Mouse (Mus musculus) retina, postnatal 1 day (tissue): ENCODE data around the gene Serpina9.

Source experiments
- DNase-seq: peaks from one replicate; pipeline ENCODE4 v3.0.0-alpha.2; 2012

The Serpina9 gene

DNA sequence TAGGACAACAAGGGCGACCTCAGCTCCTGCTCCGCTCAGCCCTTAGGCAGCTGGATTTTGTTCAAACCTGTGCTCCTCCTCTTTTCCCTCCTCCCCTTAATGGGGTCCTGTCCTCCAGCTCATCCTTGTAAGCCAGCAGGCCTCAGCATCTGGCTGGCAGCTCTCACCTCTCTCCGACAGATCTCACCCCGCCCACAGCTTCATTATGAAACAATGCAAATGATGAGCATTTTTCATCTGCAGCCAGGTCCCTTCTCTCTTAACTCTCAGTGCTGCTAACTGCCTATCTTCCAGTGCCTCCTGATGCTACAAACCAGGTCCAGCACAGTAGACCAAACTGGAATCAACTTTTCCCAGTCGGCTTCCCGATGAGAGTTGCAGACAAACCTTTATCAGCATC, at the start of gene Serpina9:
Gene Serpina9, minus strand, starts transcription at position 136 of the 400 bp plus-strand sequence.
- no peak for DNase-seq

DNA sequence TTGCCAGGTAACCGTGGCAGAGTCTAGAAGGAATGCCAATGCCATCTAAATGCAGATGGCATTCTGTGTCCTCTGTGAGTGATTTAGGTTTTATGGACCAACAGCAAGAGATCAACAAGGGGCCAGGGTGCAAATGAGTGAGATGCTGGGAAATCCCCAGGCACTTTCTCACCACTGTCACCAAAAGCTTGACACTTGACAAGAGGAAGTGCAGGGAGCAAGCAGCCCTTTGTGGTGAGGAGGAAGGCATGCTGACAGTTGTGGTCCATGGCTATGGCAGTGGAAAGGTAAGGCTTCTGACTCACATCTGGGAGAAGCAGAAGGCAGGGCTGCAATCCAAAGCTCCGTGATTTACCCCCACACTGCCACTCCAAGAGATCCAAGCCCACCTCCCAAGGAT, 48.3 kb upstream of the Serpina9 start:
- no peak for DNase-seq

DNA sequence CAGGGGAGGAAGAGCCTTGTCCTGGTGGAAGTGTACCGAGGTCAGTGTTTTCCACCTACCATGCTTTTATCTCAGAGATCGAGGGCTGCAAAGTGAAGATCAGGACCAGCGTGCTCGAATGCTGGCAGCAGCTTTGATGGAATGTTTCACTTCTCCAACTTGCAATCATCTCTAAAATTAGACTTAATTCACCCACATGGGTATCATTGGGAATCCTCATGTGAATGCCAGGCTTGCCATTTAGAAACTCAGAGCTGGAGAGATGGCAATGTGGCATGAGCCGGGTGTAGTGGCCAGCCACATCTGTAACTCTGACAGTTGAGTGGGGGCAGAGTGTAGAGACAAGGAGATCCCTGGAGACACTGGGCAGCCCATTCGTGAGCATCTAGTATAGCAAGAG, 46.6 kb upstream of the Serpina9 start:
- no peak for DNase-seq

DNA sequence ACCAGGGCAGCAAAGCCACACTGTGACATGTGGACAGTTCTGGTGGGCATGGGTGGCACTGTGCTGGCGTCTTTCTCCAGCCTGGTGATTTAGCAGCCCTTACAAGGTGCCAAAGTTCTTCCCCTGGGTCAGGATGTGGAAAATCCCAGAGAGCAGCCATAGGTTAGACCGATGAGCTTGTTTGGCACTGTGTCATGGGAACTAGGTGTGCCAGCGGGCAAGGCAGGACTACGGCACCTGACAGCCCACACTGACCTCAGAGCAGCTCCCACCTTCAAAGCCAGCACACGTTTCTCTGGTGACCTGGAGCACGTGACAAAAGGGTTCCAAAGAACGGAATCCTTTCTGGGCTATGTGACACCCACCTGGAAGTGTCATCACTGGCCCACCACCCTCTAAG, 44.0 kb upstream of the Serpina9 start:
- no peak for DNase-seq

DNA sequence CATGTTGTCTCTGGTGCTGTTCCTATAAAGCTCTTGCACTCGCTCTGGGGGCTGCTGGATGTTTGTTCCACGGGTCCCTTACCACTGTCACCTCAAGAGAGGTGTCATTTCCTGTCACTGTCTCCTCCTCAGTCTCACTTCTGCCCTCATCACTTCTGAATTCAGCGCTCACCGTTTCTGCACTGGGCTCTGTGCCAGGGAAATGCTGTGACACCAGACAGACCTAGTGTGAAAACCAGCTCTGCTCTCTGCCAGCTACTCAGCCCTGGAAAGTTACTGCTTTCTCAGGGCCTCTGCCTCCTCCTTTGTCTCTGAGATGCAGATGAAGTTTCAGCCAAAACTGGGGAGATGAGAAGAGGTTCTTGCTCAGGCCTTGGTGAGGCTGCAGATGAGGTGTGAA, 43.5 kb upstream of the Serpina9 start:
- no peak for DNase-seq

DNA sequence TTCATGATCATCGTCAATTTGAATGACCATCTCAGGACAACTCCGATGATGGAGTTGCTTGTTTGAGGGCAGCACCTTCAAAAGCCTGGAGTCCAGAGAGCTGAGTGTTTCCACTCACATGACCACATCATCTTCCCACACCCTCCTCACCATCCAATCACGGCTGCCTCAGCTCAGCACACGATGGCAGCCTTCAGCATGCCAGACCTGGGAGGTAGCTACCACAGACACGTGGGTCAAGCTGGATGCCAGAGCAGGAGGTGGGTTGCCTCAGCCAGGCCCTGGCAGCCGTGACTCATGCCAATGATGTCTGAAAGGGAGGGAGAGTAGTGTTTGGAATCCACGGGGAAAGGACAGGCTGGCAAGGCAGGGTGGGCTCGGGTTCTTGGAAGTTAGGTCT, 42.2 kb upstream of the Serpina9 start:
- no peak for DNase-seq

- DNase-seq = no peak
These were observed 40.4 kb upstream of the Serpina9 start for GRCm38 (mm10) chr12:104053995-104054394.

DNA sequence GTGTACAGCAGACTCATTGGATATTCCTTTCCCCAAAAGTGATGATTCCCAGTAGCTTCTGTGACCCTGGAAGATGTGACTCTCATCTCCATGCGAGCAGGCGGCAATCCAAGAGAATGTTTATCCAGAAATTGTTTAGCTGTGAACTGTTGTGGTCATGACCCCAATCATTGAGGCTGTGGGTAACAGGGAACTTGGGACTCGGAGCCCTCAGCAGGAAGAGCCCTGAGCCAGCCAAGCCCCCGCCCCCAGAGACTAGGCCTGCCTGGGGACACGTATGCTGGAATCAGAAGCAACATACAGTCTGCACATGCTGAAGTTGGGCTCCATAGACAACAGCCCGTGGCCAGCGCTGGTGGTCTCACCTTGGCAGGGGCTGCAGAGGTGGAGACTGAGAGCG, 32.2 kb upstream of the Serpina9 start:
- DNase-seq = no peak

- DNase-seq = no peak
These were observed 30.8 kb upstream of the Serpina9 start, which contains the start of gene Serpina12 for GRCm38 (mm10) chr12:104044343-104044742. TSS of gene Serpina12 (minus strand) at chr12:104044443.

- no peak for DNase-seq
These were observed 29.2 kb upstream of the Serpina9 start for GRCm38 (mm10) chr12:104042753-104043152.

DNA sequence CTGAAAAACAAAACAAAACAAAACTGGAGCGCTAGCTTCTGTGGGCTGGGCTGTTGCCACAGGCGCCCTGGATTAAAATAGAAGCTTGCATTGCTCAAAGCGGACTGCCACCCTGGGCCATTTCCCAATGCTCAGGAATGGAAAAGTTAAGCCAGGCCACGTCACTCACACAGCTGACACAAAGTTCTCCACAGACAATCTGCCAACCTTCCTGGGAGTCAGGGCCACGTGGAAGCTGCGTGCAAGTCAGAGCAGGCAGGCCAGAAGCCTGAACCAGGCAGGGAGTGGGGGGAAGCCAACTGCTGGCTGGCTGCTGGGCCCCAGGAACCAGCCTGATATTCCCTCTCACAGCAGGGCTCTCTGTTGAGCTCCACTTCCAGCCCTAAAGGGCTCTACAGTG, 27.8 kb upstream of the Serpina9 start:
- DNase-seq = no peak

GRCm38 (mm10) chr12:104038181-104038580, 24.6 kb upstream of the Serpina9 start:
- no peak for DNase-seq

DNA sequence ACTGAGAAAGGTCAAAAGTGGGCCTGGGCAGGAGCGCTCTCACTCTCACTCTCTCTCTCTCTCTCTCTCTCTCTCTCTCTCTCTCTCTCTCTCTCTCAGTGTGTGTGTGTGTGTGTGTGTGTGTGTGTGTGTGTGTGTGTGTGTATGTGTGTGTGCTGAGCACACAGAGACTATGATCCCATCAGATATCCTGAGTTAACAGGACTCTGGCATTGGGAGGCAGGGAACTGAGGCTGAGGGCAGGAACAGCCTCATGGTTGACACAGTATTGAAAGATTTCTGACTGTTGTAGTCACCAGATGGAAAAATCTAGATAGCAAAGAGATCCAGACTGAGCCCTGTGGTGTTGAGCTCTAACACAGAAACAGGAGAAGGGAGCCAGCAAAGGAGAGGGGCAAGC, 20.2 kb upstream of the Serpina9 start:
- no peak for DNase-seq

DNA sequence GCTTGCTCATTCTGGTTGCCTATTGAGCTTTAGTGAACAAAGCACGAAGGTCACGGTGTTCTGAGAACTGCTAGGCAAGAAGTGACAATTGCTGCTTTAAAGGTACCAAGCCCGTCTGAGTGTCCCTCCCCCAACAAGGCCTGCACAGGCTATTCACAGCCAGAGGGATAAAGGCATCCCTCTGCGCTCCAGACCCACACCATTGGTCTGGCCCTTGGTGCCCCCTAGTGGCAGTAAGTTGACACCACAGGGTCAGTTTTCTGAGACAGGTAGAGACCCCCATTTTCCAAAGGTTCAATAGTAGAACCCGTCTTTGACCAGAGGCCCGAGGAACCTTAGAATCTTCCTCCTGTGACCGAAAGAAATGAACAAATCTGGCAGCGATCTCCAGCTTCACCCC, 16.4 kb upstream of the Serpina9 start:
- peak; percentile 33 for DNase-seq

- no peak for DNase-seq
These were observed 1.7 kb upstream of the Serpina9 start for GRCm38 (mm10) chr12:104015280-104015679.

GRCm38 (mm10) chr12:104004689-104005088, 8.9 kb downstream of the Serpina9 start:
- no peak for DNase-seq

- DNase-seq = no peak
These were observed 10.3 kb downstream of the Serpina9 start for GRCm38 (mm10) chr12:104003238-104003612.

- no peak for DNase-seq
These were observed 10.9 kb downstream of the Serpina9 start for GRCm38 (mm10) chr12:104002569-104003237.

GRCm38 (mm10) chr12:104000594-104000993, 13.0 kb downstream of the Serpina9 start:
- no peak for DNase-seq

DNA sequence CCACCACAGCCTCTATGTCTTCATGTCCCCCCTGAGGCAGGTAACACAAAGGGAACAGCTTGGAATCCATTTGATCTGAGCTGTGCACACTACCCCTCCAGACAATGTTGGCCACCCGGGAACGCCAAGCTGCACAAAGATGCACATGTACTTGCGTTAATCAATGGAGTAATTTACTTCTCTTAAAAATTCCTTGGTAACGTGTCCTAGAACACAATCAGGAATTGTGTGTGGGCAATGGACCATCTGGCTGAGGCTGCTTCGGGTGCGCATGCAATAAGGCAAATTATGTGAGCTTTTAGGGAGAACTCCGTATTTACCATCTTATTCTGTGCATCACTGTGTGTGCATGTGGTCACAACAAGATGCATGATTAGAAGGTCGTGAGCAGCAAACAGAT, 13.9 kb downstream of the Serpina9 start:
- no peak for DNase-seq

- no peak for DNase-seq
These were observed 17.0 kb downstream of the Serpina9 start for GRCm38 (mm10) chr12:103996513-103996912.

DNA sequence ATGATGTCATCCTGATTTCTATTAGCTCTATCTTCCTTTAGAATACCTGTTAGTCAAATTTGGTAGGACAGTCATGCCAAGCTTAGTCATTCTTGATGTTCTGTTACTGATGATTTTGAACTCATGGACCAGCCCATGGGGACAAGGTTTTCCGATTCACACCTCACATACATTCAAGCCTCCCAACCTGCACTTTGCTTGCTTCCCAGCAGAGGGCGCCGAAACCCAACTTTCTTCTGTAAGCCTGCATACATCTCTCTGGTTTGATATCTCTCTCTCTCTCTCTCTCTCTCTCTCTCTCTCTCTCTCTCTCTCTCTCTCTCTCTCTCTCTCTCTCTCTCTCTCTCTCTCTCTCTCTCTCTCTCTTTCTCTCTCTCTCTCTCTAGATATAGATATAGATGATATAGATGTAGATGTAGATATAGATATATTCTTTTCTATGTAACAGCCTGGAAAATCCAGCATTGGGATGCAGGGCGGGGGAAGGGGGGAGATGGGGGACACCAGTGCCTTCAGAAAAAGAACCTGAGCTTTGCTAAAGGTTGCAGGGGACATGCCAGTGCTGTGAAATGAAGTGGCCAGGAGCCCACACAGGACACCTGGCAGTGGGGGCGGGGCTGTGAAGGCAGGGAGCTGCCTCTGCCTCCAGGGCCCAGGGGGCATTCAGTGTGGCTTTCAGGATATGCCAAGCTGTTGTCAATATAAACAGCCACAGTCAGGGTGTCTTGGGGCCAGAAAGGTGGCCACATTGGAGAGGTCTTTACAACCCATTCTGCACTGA, 18.1 kb downstream of the Serpina9 start:
- DNase-seq = peak; percentile 73

- no peak for DNase-seq
These were observed 20.6 kb downstream of the Serpina9 start for GRCm38 (mm10) chr12:103992945-103993344.

DNA sequence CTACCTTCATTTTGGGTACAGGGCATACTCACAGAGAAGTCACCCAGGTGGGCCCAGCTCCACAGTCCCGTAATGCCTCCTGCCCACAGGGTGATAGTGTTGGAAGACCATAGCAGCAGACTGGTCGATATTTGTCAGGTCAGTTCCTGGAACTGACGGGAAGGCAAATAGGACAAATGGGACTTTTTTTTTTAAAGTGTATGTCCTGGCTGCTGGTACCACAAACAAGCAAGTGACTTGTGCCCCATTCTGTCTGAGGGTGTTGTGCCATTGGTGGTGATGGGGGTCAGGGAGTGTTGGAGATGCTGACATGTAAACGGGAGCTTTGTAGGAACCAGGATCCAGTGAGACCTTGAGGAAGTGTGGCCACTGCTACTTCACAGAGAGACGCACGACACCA, 23.7 kb downstream of the Serpina9 start, which contains the start of gene Serpina11:
Gene Serpina11, minus strand, starts transcription at position 101 of the 400 bp plus-strand sequence.
- DNase-seq = no peak

DNA sequence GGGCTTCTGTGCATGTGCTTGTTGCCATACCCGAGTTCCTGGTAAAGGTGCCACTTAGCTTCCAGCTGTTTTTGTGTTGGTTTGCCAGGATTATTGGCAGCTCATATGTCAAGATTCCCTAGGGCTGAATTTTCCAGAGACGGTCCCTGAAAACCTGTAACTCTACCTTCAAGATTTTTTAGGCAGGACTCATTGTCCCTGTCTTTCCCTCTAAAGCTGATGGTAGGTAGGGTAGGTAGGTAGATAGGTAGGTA, 24.1 kb downstream of the Serpina9 start:
- DNase-seq = no peak
